In the genomic region with DNA sequence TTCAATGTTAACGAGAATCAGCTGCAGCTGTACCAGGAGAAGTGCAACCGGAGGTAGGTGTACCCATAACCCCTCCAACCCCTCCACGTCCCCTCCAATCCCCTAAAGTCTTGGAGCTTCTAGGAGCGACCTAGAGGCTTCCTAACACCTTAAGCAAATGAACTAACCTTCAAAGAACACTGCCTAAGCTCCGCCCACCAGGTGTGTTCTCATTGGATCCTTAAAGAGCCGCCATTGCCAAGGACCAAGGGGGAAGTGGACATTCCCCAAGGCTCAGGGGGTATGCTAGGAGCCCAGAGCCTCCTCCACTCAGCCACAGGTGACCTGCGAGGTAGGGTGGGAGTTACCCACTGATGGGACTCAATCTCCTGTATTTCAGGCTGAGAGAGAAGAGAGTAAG, we compare ENCODE assay signal across 21 mouse cellular contexts. TPM values are rescaled to one million over a fixed set of nuclear protein-coding genes. Genes with fewer than 3 reads are reported as not detected.
DNase-seq lines count a peak whose midpoint lies in the region; TF ChIP-seq lines count a peak whose summit lies in the region.
"Had no signal": no experiment of that assay in that cellular context is flagged by ENCODE, and none has a peak within 500 bp of the region (broad histone marks: within the 10 kb centered on the region; RNA-seq: fewer than 3 reads in every experiment).

No protein-coding gene starts in this region.

- peak; percentile 29 for DNase-seq in ES-CJ7 (ENCODE audit: low read depth, low spot score)
- DNase-seq in ZHBTc4 (ENCODE audit: low read depth, low spot score) = peak; percentile 64
- no peak for DNase-seq in thymus, postnatal 0 days (ENCODE audit: low spot score)
- no peak for DNase-seq in right cerebral cortex, postnatal 10 days (ENCODE audit: low spot score in 2 of 2)
- DNase-seq: adrenal gland, adult 2 months; adrenal gland, postnatal 10 days; adrenal gland, postnatal 25 days; cerebellum, adult 11 months; cerebellum, adult 18-20 months; cerebellum, adult 8-10 months; cerebellum, adult 9-11 months; cerebellum, postnatal 14 days; cerebellum, postnatal 36 days; forebrain, postnatal 0 days had no signal

- no peak for TF ChIP-seq CTCF in E14TG2a.4 (conservative IDR thresholded peaks at IDR 0.05; ENCODE audit: low read length)

- peaks cover 21% of the 10 kb centered on the region for H3K4me1 ChIP-seq in E14TG2a.4 (replicated peaks; ENCODE audit: low read depth, low read length)
- H3K4me1 ChIP-seq: embryonic facial prominence, embryonic 10.5 days; embryonic facial prominence, embryonic 12.5 days; forebrain, embryonic 13.5 days; forebrain, embryonic 15.5 days had no signal

- H3K36me3 ChIP-seq in E14TG2a.4 (ENCODE audit: insufficient read depth, low read length) = no peaks in the 10 kb centered on the region
- H3K36me3 ChIP-seq: embryonic facial prominence, embryonic 10.5 days; embryonic facial prominence, embryonic 12.5 days; forebrain, embryonic 15.5 days had no signal

- peak overlapping the region; percentile 51; the same call in 1 of the 2 replicates for H3K4me3 ChIP-seq in E14TG2a.4 (replicated peaks; ENCODE audit: low read length)
- H3K4me3 ChIP-seq: embryonic facial prominence, embryonic 10.5 days; embryonic facial prominence, embryonic 12.5 days; forebrain, embryonic 13.5 days; forebrain, embryonic 15.5 days had no signal

- H3K27me3 ChIP-seq in E14TG2a.4 (ENCODE audit: insufficient read depth, low read length) = no peaks in the 10 kb centered on the region
- H3K27me3 ChIP-seq: embryonic facial prominence, embryonic 12.5 days; forebrain, embryonic 13.5 days; forebrain, embryonic 15.5 days had no signal

- H3K9me3 ChIP-seq in E14TG2a.4 (ENCODE audit: low read length) = no peaks in the 10 kb centered on the region
- H3K9me3 ChIP-seq: embryonic facial prominence, embryonic 10.5 days; embryonic facial prominence, embryonic 12.5 days; forebrain, embryonic 13.5 days; forebrain, embryonic 15.5 days had no signal

RNA-seq across cellular contexts. Expression of gene Sdr42e1, which starts 39.1 kb away (rescaled TPM):
- 2.8 and 3.0 TPM in 2 replicates for polyA plus RNA-seq in thymus, postnatal 0 days (2015; fragmentation: Nextera tagmentation; extraction: Ambion mirVana)
- polyA plus RNA-seq: C2C12; forebrain, embryonic 11.5 days had no signal

Comparison
In these comparisons a context has a peak if more than half of its experiments do, and no peak if none do; other contexts are left out.
1. DNase-seq: peak in ES-CJ7 (single experiment) and ZHBTc4 (single experiment); none in thymus, postnatal 0 days (single experiment) and right cerebral cortex, postnatal 10 days (0 of 2).